ENCODE assay signal across 12 mouse cellular contexts in genomic region chr11:117003503-117003902, GRCm38 (mm10).
DNase-seq lines count a peak whose midpoint lies in the region; ATAC-seq and TF ChIP-seq lines count a peak whose summit lies in the region.
"Had no signal": no experiment of that assay in that cellular context is flagged by ENCODE, and none has a peak within 500 bp of the region (broad histone marks: within the 10 kb centered on the region; RNA-seq: fewer than 3 reads in every experiment).

No protein-coding gene starts in this region.

- ATAC-seq in lung, embryonic 14.5 days (ENCODE audit: insufficient read depth): no peak
- no peak for ATAC-seq in embryonic facial prominence, embryonic 14.5 days (ENCODE audit: low read depth)
- ATAC-seq in erythroblast, adult 5-6 weeks (replicated peaks; ENCODE audit: low FRiP score, poor library complexity, severe bottlenecking): no peak
- ATAC-seq: liver, embryonic 12.5 days had no signal

- intact Hi-C loops in gastrocnemius, adult 2 months (cut with DNase I): no loop called here

- H3K27me3 ChIP-seq in lung, embryonic 14.5 days (ENCODE audit: insufficient read depth, low read length): no peaks in the 10 kb centered on the region
- 0 out of 2 replicates have a peak, but pooled peaks cover 6% of the 10 kb centered on the region for H3K27me3 ChIP-seq in embryonic facial prominence, embryonic 14.5 days (replicated peaks; ENCODE audit: control insufficient read depth, insufficient read depth, low read length)
- peaks cover 58% of the 10 kb centered on the region for H3K27me3 ChIP-seq in midbrain, embryonic 10.5 days (ENCODE audit: low read depth, poor library complexity, severe bottlenecking)

- no peak for TF ChIP-seq CTCF in lung, embryonic 14.5 days (IDR thresholded peaks at IDR 0.05; ENCODE audit: low read depth)
- TF ChIP-seq CTCF in gastrocnemius, adult 2 months (IDR thresholded peaks at IDR 0.05): no peak

- WGBS in lung, embryonic 14.5 days: 42% methylated on average over 9 of the region's 9 CpGs
- 37% methylated on average over 9 of the region's 9 CpGs for WGBS in embryonic facial prominence, embryonic 14.5 days
- 32% methylated on average over 9 of the region's 9 CpGs for WGBS in midbrain, embryonic 10.5 days

- no peaks in the 10 kb centered on the region for H3K9me3 ChIP-seq in lung, embryonic 14.5 days (ENCODE audit: low read depth, low read length)
- H3K9me3 ChIP-seq in embryonic facial prominence, embryonic 14.5 days (ENCODE audit: control insufficient read depth, low read length): no peaks in the 10 kb centered on the region
- no peaks in the 10 kb centered on the region for H3K9me3 ChIP-seq in midbrain, embryonic 10.5 days (replicated peaks)
- H3K9me3 ChIP-seq: liver, embryonic 12.5 days had no signal

- H3K4me1 ChIP-seq in lung, embryonic 14.5 days (ENCODE audit: insufficient read depth): no peaks in the 10 kb centered on the region
- H3K4me1 ChIP-seq in embryonic facial prominence, embryonic 14.5 days (ENCODE audit: control insufficient read depth, insufficient read depth, low read length): peaks cover 9% of the 10 kb centered on the region; the same call in 1 of the 2 replicates
- H3K4me1 ChIP-seq in midbrain, embryonic 10.5 days: peaks cover 48% of the 10 kb centered on the region
- H3K4me1 ChIP-seq: heart, embryonic 13.5 days; liver, embryonic 12.5 days had no signal

- no peak overlapping the region for H3K4me3 ChIP-seq in lung, embryonic 14.5 days (ENCODE audit: low read depth, low read length)
- H3K4me3 ChIP-seq in embryonic facial prominence, embryonic 14.5 days (ENCODE audit: low read depth, low read length): no peak overlapping the region
- peak overlapping the region; percentile 28 for H3K4me3 ChIP-seq in midbrain, embryonic 10.5 days
- no peak overlapping the region for H3K4me3 ChIP-seq in gastrocnemius, adult 2 months
- H3K4me3 ChIP-seq: heart, embryonic 13.5 days; liver, embryonic 12.5 days had no signal

- H3K9ac ChIP-seq in lung, embryonic 14.5 days: no peak overlapping the region
- H3K9ac ChIP-seq in embryonic facial prominence, embryonic 14.5 days (ENCODE audit: low read depth, low read length): no peak overlapping the region
- H3K9ac ChIP-seq: heart, embryonic 13.5 days; liver, embryonic 12.5 days had no signal

- peak overlapping the region; percentile 5; the same call in 1 of the 2 replicates for H3K4me2 ChIP-seq in lung, embryonic 14.5 days
- H3K4me2 ChIP-seq in embryonic facial prominence, embryonic 14.5 days (ENCODE audit: low read depth, low read length): peak overlapping the region; percentile 25
- H3K4me2 ChIP-seq: heart, embryonic 13.5 days; liver, embryonic 12.5 days had no signal

- no peak overlapping the region for H3K27ac ChIP-seq in lung, embryonic 14.5 days (ENCODE audit: low read depth)
- no peak overlapping the region for H3K27ac ChIP-seq in embryonic facial prominence, embryonic 14.5 days (replicated peaks; ENCODE audit: low read depth, low read length)
- H3K27ac ChIP-seq in midbrain, embryonic 10.5 days (replicated peaks): peak overlapping the region; percentile 42
- H3K27ac ChIP-seq in gastrocnemius, adult 2 months: no peak overlapping the region
- H3K27ac ChIP-seq: heart, embryonic 13.5 days; liver, embryonic 12.5 days had no signal

- no peaks in the 10 kb centered on the region for H3K36me3 ChIP-seq in lung, embryonic 14.5 days (ENCODE audit: insufficient read depth)
- no peaks in the 10 kb centered on the region for H3K36me3 ChIP-seq in embryonic facial prominence, embryonic 14.5 days (ENCODE audit: control insufficient read depth, insufficient read depth, low read length)
- no peaks in the 10 kb centered on the region for H3K36me3 ChIP-seq in midbrain, embryonic 10.5 days
- H3K36me3 ChIP-seq: heart, embryonic 13.5 days; liver, embryonic 12.5 days had no signal

- DNase-seq in lung, embryonic 14.5 days: no peak
- no peak for DNase-seq in lung, postnatal 36 days
- DNase-seq in embryonic facial prominence, embryonic 14.5 days (ENCODE audit: low spot score): no peak
- DNase-seq in midbrain, embryonic 10.5 days (ENCODE audit: low spot score): peak; percentile 39
- peak; percentile 79 for DNase-seq in retina, postnatal 1 day
- no peak for DNase-seq in gastrocnemius, adult 2 months
- DNase-seq: adrenal gland, postnatal 14 days; cerebellum, adult 18-20 months; lung, postnatal 4 days had no signal

Comparison
In these comparisons a context has a peak if more than half of its experiments do, and no peak if none do; other contexts are left out.
1. DNase-seq: peak in midbrain, embryonic 10.5 days (single experiment) and retina, postnatal 1 day (single experiment); none in lung, embryonic 14.5 days (single experiment), lung, postnatal 36 days (single experiment), embryonic facial prominence, embryonic 14.5 days (single experiment) and gastrocnemius, adult 2 months (single experiment).